Comparison of ENCODE assay signal across 10 mouse cellular contexts in genomic region chr14:27440921-27441320, GRCm38 (mm10). TPM values are rescaled to one million over a fixed set of nuclear protein-coding genes. Genes with fewer than 3 reads are reported as not detected.
DNase-seq lines count a peak whose midpoint lies in the region; ATAC-seq lines count a peak whose summit lies in the region.
"Had no signal": no experiment of that assay in that cellular context is flagged by ENCODE, and none has a peak within 500 bp of the region (broad histone marks: within the 10 kb centered on the region; RNA-seq: fewer than 3 reads in every experiment).

No protein-coding gene starts in this region.

- no peak overlapping the region for H3K4me2 ChIP-seq in neural tube, embryonic 15.5 days
- H3K4me2 ChIP-seq in heart, embryonic 12.5 days, result no peak overlapping the region

- H3K9ac ChIP-seq in neural tube, embryonic 15.5 days (replicated peaks), result no peak overlapping the region
- no peak overlapping the region for H3K9ac ChIP-seq in heart, embryonic 12.5 days

- H3K4me3 ChIP-seq in neural tube, embryonic 15.5 days (replicated peaks), result no peak overlapping the region
- H3K4me3 ChIP-seq in heart, embryonic 12.5 days, result no peak overlapping the region
- no peak overlapping the region for H3K4me3 ChIP-seq in limb, embryonic 10.5 days

- no peaks in the 10 kb centered on the region for H3K9me3 ChIP-seq in neural tube, embryonic 15.5 days (replicated peaks)
- no peaks in the 10 kb centered on the region for H3K9me3 ChIP-seq in heart, embryonic 12.5 days (replicated peaks)
- no peaks in the 10 kb centered on the region for H3K9me3 ChIP-seq in limb, embryonic 10.5 days (replicated peaks)

- no peak overlapping the region for H3K27ac ChIP-seq in neural tube, embryonic 15.5 days (replicated peaks)
- H3K27ac ChIP-seq in heart, embryonic 12.5 days (ENCODE audit: poor library complexity, severe bottlenecking), result no peak overlapping the region
- H3K27ac ChIP-seq in limb, embryonic 10.5 days, result no peak overlapping the region
- H3K27ac ChIP-seq: macrophage had no signal

- peaks cover 23% of the 10 kb centered on the region for H3K36me3 ChIP-seq in neural tube, embryonic 15.5 days
- peaks cover 38% of the 10 kb centered on the region for H3K36me3 ChIP-seq in heart, embryonic 12.5 days
- H3K36me3 ChIP-seq in limb, embryonic 10.5 days, result peaks cover 71% of the 10 kb centered on the region

- H3K27me3 ChIP-seq in neural tube, embryonic 15.5 days (replicated peaks), result no peaks in the 10 kb centered on the region
- no peaks in the 10 kb centered on the region for H3K27me3 ChIP-seq in heart, embryonic 12.5 days (replicated peaks)
- H3K27me3 ChIP-seq in limb, embryonic 10.5 days (ENCODE audit: low read depth, poor library complexity, severe bottlenecking), result no peaks in the 10 kb centered on the region

- DNase-seq in kidney, postnatal 36 days, result peak; percentile 26 to 42
- DNase-seq in kidney, postnatal 10 days, result no peak
- peak; percentile 56 for DNase-seq in 416B (ENCODE audit: low read depth)
- peak; percentile 13 to 34 for DNase-seq in B cell, adult 2 months
- DNase-seq in c-Kit-positive CD71-positive TER-119-positive erythroid progenitor cells, embryonic 14.5 days (ENCODE audit: low spot score), result peak; percentile 10
- no peak for DNase-seq in limb, embryonic 10.5 days (ENCODE audit: low spot score)
- DNase-seq: adrenal gland, postnatal 25 days had no signal

- H3K4me1 ChIP-seq in neural tube, embryonic 15.5 days, result no peaks in the 10 kb centered on the region
- no peaks in the 10 kb centered on the region for H3K4me1 ChIP-seq in heart, embryonic 12.5 days (replicated peaks)
- no peaks in the 10 kb centered on the region for H3K4me1 ChIP-seq in limb, embryonic 10.5 days

- ATAC-seq in neural tube, embryonic 15.5 days (ENCODE audit: low FRiP score), result no peak
- ATAC-seq in heart, embryonic 12.5 days (ENCODE audit: insufficient number of reproducible peaks, low FRiP score), result no peak

RNA-seq across cellular contexts. Expression of gene Fam208a, which starts 12.3 kb away (rescaled TPM):
- 13.6 and 15.9 TPM in 2 replicates for polyA plus RNA-seq in neural tube, embryonic 15.5 days (2015; fragmentation: Nextera tagmentation; extraction: Ambion mirVana)
- polyA plus RNA-seq in heart, embryonic 12.5 days (2016; fragmentation: Nextera tagmentation; extraction: Ambion mirVana), result 13.1 and 14.5 TPM in 2 replicates
- polyA plus RNA-seq in limb, embryonic 10.5 days (2016; fragmentation: Nextera tagmentation; extraction: Ambion mirVana), result 11.9 and 15.3 TPM in 2 replicates

Comparison
In these comparisons a context has a peak if more than half of its experiments do, and no peak if none do; other contexts are left out.
1. DNase-seq: peak in kidney, postnatal 36 days (2 of 2), 416B (single experiment), B cell, adult 2 months (2 of 2) and c-Kit-positive CD71-positive TER-119-positive erythroid progenitor cells, embryonic 14.5 days (single experiment); none in kidney, postnatal 10 days (single experiment) and limb, embryonic 10.5 days (single experiment).